Mouse (Mus musculus) megakaryocyte, embryonic 14.5 days (primary cell): Measurements from ENCODE around the gene Crxos.

Experiments used
- FLI1 ChIP-seq: IDR thresholded peaks from 2 replicates; pipeline ENCODE4 v1.6.1; 2012; ENCODE audit warnings: low read length, inconsistent platforms, mixed read lengths
- GATA1 ChIP-seq: IDR thresholded peaks from 3 replicates; pipeline ENCODE4 v1.6.1; 2012; ENCODE audit warnings: mixed read lengths, low read length, inconsistent platforms, borderline replicate concordance

DNA sequence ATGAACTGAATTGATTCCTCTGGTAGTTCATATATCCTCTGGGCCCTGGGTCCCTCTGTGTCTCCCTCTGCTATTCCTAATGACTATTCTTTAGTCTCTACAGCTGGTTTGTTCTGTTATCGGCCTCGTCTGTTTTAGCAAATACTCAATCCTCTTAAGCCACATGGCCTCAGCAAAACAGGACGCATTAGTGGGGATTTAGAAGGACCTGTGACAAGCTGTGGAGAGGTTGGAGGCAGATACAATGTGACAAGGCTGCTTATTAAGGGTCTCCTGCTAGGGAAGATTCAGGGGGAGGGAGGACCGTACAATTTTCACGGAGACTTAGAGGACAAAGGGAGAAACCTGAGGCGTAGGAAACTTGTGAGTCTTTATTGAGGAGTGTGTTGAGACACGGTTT, 23.4 kb downstream of the Crxos start:
- TF ChIP-seq GATA1 = no peak
- no peak for TF ChIP-seq FLI1
